Mouse (Mus musculus) midbrain, embryonic 11.5 days (tissue): ENCODE results near the gene Gxylt2. TPM values are rescaled to one million over a fixed set of nuclear protein-coding genes. Genes with fewer than 3 reads are reported as not detected.
A peak's percentile ranks its signal among the peaks of the same experiment; 100 is the strongest.

ENCODE experiments used
- ATAC-seq: fragments of 200-750 bp; cut with Nextera tagmentation; 2 replicates; pipeline ENCODE4 v1.8.0; 2017; ENCODE audit warnings: moderate TSS enrichment, moderate library complexity; ENCODE audit not compliant: low FRiP score
- DNase-seq: peaks from one replicate; pipeline ENCODE4 v3.0.0; 2015; ENCODE audit warnings: low spot score; ENCODE audit errors: missing footprints
- H3K27ac ChIP-seq: fragments of 300-500 bp; sonication (generic); 2 replicates; pipeline ENCODE4 v1.5.1; 2014; ENCODE audit warnings: low read depth, low read length
- H3K27me3 ChIP-seq: fragments of 300-500 bp; sonication (generic); 2 replicates; pipeline ENCODE4 v1.6.1; 2014; ENCODE audit warnings: mild to moderate bottlenecking, low read length, moderate library complexity, mixed read lengths; ENCODE audit not compliant: control insufficient read depth, insufficient read depth
- H3K36me3 ChIP-seq: fragments of 300-500 bp; sonication (generic); 2 replicates; pipeline ENCODE4 v1.6.1; 2014; ENCODE audit warnings: mild to moderate bottlenecking, low read length, moderate library complexity, mixed read lengths; ENCODE audit not compliant: control insufficient read depth, insufficient read depth
- H3K4me1 ChIP-seq: fragments of 300-500 bp; sonication (generic); 2 replicates; pipeline ENCODE4 v1.6.1; 2014; ENCODE audit warnings: low read length; ENCODE audit not compliant: control insufficient read depth, insufficient read depth
- H3K4me2 ChIP-seq: fragments of 300-500 bp; sonication (generic); 2 replicates; pipeline ENCODE4 v1.6.1; 2014; ENCODE audit warnings: mild to moderate bottlenecking, moderate library complexity
- H3K4me3 ChIP-seq: fragments of 300-500 bp; sonication (generic); 2 replicates; pipeline ENCODE4 v1.5.1; 2014; ENCODE audit warnings: low read depth, low read length
- H3K9ac ChIP-seq: fragments of 300-500 bp; sonication (generic); 2 replicates; pipeline ENCODE4 v1.6.1; 2014; ENCODE audit warnings: low read length
- H3K9me3 ChIP-seq: fragments of 300-500 bp; sonication (generic); 2 replicates; pipeline ENCODE4 v1.6.1; 2016; ENCODE audit warnings: low read length; ENCODE audit not compliant: control insufficient read depth
- WGBS: fragments of 180-500 bp; shearing (Covaris S2); extraction: QIAGEN DNeasy Blood & Tissue Kit; methylation state at CpG from one replicate; pipeline ENCODE4 v1.1.7; 2014; 5-methylcytosine and 5-hydroxymethylcytosine counted together
- polyA plus RNA-seq: library from polyadenylated mRNA; unstranded; fragments of >200 nt; fragmentation: Nextera tagmentation; extraction: Ambion mirVana; gene quantifications from 2 replicates; pipeline ENCODE4 v1.2.1, GENCODE M21; 2014

The Gxylt2 gene
- polyA plus RNA-seq, 1 experiment from 2014 or later, result 3.8 TPM

DNA sequence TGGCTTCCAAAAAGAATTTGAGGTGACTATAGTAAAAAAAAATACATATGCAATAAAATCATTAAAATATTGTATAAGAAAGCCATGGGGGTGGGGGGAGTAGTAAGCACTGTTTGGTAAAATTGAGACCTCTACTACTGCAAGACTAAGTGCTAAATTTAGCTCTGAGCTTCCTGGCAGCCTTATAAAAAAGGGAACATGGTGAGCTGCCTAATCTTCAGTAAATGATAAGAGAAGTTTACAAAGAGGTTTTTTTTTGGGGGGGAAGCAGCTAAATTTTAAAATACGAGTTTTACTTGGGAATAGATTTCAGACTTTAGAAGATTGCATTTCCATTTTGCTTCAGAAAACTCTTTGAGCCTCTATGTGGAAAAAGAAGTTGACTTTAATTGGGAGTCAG, 3.7 kb downstream of the Gxylt2 start:
- peaks cover 6% of the 10 kb centered on the region for H3K27me3 ChIP-seq
- no peak overlapping the region for H3K4me3 ChIP-seq
- ATAC-seq (no peak), DNase-seq (no peak)
- no peak overlapping the region for H3K4me2 ChIP-seq
- H3K4me1 ChIP-seq, result peaks cover 6% of the 10 kb centered on the region; the same call in 1 of the 2 replicates
- H3K27ac ChIP-seq, result no peak overlapping the region
- H3K36me3 ChIP-seq, result no peaks in the 10 kb centered on the region
- H3K9ac ChIP-seq, result no peak overlapping the region
- no peaks in the 10 kb centered on the region for H3K9me3 ChIP-seq
- WGBS, result 86% methylated on average over 1 of the region's 1 CpGs

GRCm38 (mm10) chr6:100708996-100709395, 4.5 kb downstream of the Gxylt2 start:
- H3K36me3 ChIP-seq, result no peaks in the 10 kb centered on the region
- no peak overlapping the region for H3K4me2 ChIP-seq
- no peak overlapping the region for H3K4me3 ChIP-seq
- H3K4me1 ChIP-seq, result peaks cover 6% of the 10 kb centered on the region; the same call in 1 of the 2 replicates
- 78% methylated on average over 9 of the region's 9 CpGs for WGBS
- no peak overlapping the region for H3K27ac ChIP-seq
- DNase-seq, result no peak
- H3K27me3 ChIP-seq, result peaks cover 3% of the 10 kb centered on the region
- H3K9me3 ChIP-seq, result no peaks in the 10 kb centered on the region
- no peak overlapping the region for H3K9ac ChIP-seq
- no peak for ATAC-seq

DNA sequence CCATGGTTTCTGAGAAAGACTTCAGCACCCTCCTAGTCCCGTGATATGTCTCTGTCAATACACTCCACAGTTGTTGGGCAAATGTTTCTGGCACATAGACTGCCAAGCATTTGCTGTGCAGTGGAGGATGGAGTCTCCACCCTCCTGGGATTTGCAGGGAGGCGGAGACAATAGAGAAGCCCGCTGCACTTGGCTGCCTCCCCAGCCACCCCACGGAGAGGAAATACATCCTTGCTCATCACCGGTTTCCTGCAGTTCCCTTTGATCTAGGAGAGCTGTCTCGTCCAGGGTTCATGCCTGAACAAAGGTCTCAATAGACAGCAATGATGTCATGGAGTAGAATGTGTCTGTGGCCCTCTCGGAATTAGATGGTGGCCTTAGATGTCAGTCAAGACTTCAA, 4.9 kb downstream of the Gxylt2 start:
- peaks cover 3% of the 10 kb centered on the region; the same call in 1 of the 2 replicates for H3K27me3 ChIP-seq
- peaks cover 6% of the 10 kb centered on the region; the same call in 1 of the 2 replicates for H3K4me1 ChIP-seq
- H3K4me2 ChIP-seq, result no peak overlapping the region
- H3K4me3 ChIP-seq, result no peak overlapping the region
- H3K36me3 ChIP-seq, result no peaks in the 10 kb centered on the region
- 11% methylated on average over 7 of the region's 7 CpGs for WGBS
- ATAC-seq (peak; percentile 42; the same call in 1 of the 2 replicates), DNase-seq (peak; percentile 87)
- no peaks in the 10 kb centered on the region for H3K9me3 ChIP-seq
- H3K9ac ChIP-seq, result no peak overlapping the region
- H3K27ac ChIP-seq, result no peak overlapping the region

DNA sequence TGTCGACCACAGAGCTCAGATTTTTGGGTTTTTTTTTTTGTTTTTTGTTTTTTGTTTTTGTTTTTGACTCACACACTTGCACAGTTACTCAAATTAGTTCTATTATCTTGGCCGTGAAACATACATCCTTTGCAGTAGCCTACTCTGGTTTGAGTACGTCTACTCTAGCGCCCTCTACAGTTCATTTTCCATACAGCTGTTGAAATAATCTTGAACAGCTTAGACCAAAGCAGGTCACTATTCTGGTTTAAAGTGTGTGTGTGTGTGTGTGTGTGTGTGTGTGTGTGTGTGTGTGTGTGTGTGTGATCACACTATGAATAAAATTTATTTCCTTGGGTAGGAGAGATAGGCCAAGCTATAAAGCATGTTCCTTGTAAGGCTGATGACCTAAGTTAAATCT, 5.6 kb downstream of the Gxylt2 start:
- peak; percentile 78 for DNase-seq
- H3K9ac ChIP-seq, result no peak overlapping the region
- no peak for ATAC-seq
- peaks cover 6% of the 10 kb centered on the region; the same call in 1 of the 2 replicates for H3K4me1 ChIP-seq
- H3K27ac ChIP-seq, result no peak overlapping the region
- H3K36me3 ChIP-seq, result no peaks in the 10 kb centered on the region
- no peaks in the 10 kb centered on the region; the same call in 1 of the 2 replicates for H3K27me3 ChIP-seq
- H3K9me3 ChIP-seq, result no peaks in the 10 kb centered on the region
- 38% methylated on average over 4 of the region's 4 CpGs for WGBS
- H3K4me2 ChIP-seq, result no peak overlapping the region
- H3K4me3 ChIP-seq, result no peak overlapping the region

DNA sequence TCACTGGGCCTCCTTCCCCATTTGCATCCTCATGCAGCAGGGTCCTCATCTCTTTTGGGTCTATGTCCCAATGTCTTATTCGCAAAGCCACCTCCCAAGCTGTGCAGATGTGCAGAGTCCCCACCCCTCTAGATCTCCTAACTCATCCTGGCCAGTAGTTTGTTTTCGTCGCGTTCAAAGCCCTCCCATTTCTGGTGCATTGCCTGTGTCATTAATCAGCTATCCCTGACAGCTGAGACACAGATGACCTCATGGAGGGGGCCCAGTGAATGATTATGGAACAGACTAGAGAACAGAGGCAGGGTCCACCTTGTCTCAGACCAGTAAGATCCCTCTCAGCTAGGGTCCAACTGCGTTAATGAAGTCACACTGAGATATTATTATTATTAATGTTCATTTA, 6.3 kb downstream of the Gxylt2 start:
- Histone ChIP-seq H3K4me1 (peaks cover under 1% of the 10 kb centered on the region; the same call in 1 of the 2 replicates), H3K27me3 (no peaks in the 10 kb centered on the region; the same call in 1 of the 2 replicates), H3K4me2 (no peak overlapping the region), H3K9me3 (no peaks in the 10 kb centered on the region), H3K36me3 (no peaks in the 10 kb centered on the region), H3K27ac (no peak overlapping the region), H3K4me3 (no peak overlapping the region), H3K9ac (no peak overlapping the region)
- ATAC-seq (no peak), DNase-seq (peak; percentile 62)
- WGBS, result 94% methylated on average over 5 of the region's 5 CpGs

GRCm38 (mm10) chr6:100715296-100715828, 10.8 kb downstream of the Gxylt2 start:
- 86% methylated on average over 8 of the region's 8 CpGs for WGBS
- no peak overlapping the region for H3K4me2 ChIP-seq
- no peaks in the 10 kb centered on the region for H3K27me3 ChIP-seq
- H3K9ac ChIP-seq, result no peak overlapping the region
- H3K27ac ChIP-seq, result no peak overlapping the region
- no peaks in the 10 kb centered on the region for H3K36me3 ChIP-seq
- H3K4me1 ChIP-seq, result no peaks in the 10 kb centered on the region
- H3K4me3 ChIP-seq, result no peak overlapping the region
- H3K9me3 ChIP-seq, result no peaks in the 10 kb centered on the region
- no peak for ATAC-seq
- DNase-seq, result no peak

DNA sequence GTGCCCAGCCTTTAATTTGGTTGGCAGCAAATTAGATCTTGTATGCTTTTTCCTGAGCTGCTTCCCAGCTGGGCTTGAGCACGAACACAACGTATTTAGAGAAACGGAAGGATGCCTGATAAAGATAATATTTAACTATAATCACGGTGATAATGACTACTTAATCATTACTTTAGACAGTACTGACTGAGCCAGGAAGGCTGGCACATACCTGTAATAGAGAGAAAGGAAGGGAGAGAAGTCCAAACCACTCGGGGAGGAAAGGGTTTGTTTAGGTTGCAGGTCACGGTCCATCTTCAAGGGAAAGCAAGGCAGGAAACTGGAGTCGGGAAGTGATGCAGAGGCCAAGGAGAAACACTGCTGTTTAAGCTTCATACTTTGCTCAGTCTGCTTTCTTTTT, 11.6 kb downstream of the Gxylt2 start:
- Histone ChIP-seq H3K36me3 (no peaks in the 10 kb centered on the region), H3K4me2 (no peak overlapping the region), H3K9me3 (no peaks in the 10 kb centered on the region), H3K27me3 (no peaks in the 10 kb centered on the region), H3K4me3 (no peak overlapping the region), H3K4me1 (no peaks in the 10 kb centered on the region), H3K9ac (no peak overlapping the region), H3K27ac (no peak overlapping the region)
- no peak for ATAC-seq
- no peak for DNase-seq
- 87% methylated on average over 7 of the region's 7 CpGs for WGBS

GRCm38 (mm10) chr6:100716817-100717216, 12.3 kb downstream of the Gxylt2 start:
- Histone ChIP-seq H3K27ac (no peak overlapping the region), H3K4me3 (no peak overlapping the region), H3K36me3 (no peaks in the 10 kb centered on the region), H3K9ac (no peak overlapping the region), H3K27me3 (no peaks in the 10 kb centered on the region), H3K9me3 (no peaks in the 10 kb centered on the region), H3K4me1 (no peaks in the 10 kb centered on the region), H3K4me2 (no peak overlapping the region)
- no peak for ATAC-seq
- DNase-seq, result no peak
- WGBS, result 83% methylated on average over 8 of the region's 8 CpGs

GRCm38 (mm10) chr6:100720098-100720501, 15.6 kb downstream of the Gxylt2 start:
- Histone ChIP-seq H3K9ac (no peak overlapping the region), H3K27ac (no peak overlapping the region), H3K36me3 (no peaks in the 10 kb centered on the region), H3K4me1 (no peaks in the 10 kb centered on the region), H3K27me3 (no peaks in the 10 kb centered on the region), H3K9me3 (no peaks in the 10 kb centered on the region), H3K4me2 (no peak overlapping the region), H3K4me3 (no peak overlapping the region)
- WGBS, result 89% methylated on average over 6 of the region's 6 CpGs
- ATAC-seq (no peak), DNase-seq (peak; percentile 49)
